Mouse (Mus musculus): ENCODE data around the gene Gm29276.
"Not testable (repeated sequence)": the region's sequence is repeated elsewhere in the genome, so short reads cannot be mapped to it uniquely, and the experiment has no call there.

The Gm29276 gene

DNA sequence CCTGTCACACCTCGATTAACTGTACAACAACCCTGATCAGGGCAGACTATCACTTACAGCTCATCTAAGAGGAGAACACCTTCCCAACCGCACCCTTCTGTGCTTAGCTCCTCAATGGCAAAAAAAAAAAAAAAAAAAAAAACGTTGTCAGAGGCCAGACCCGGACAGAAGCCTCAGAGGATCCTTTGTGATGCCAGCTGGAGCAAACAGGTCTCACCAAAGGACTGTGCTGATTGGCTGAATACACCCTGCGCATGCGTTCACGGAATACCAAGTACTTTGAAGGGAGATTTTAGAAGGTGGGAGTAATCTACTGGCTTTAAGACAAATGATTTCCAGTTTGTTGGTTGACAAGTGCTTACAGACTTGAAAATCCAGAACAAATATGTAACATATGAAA is at the start of gene Gm29276:
Gm29276 (minus strand) TSS at position 101 of the 400 bp plus-strand sequence.
- DNase-seq = not testable (repeated sequence)
